Mouse (Mus musculus) midbrain, embryonic 12.5 days (tissue): ENCODE measurements around the gene Endog. TPM values are rescaled to one million over a fixed set of nuclear protein-coding genes. Genes with fewer than 3 reads are reported as not detected.
"Not testable (repeated sequence)": the region's sequence is repeated elsewhere in the genome, so short reads cannot be mapped to it uniquely, and the experiment has no call there.

Source experiments
- ATAC-seq: fragments of 200-750 bp; cut with Nextera tagmentation; 2 replicates; pipeline ENCODE4 v1.8.0; 2017; ENCODE audit warnings: low read depth, moderate TSS enrichment, moderate library complexity; ENCODE audit not compliant: low FRiP score
- H3K27ac ChIP-seq: fragments of 300-500 bp; sonication (generic); replicated peaks from 2 replicates; pipeline ENCODE4 v1.5.1; 2016; ENCODE audit warnings: mild to moderate bottlenecking
- H3K27me3 ChIP-seq: fragments of 300-500 bp; sonication (generic); 2 replicates; pipeline ENCODE4 v1.6.1; 2016; ENCODE audit warnings: mild to moderate bottlenecking
- H3K36me3 ChIP-seq: fragments of 300-500 bp; sonication (generic); 2 replicates; pipeline ENCODE4 v1.6.1; 2016
- H3K4me1 ChIP-seq: fragments of 300-500 bp; sonication (generic); 2 replicates; pipeline ENCODE4 v1.6.1; 2016
- H3K4me2 ChIP-seq: fragments of 300-500 bp; sonication (generic); replicated peaks from 2 replicates; pipeline ENCODE4 v1.6.1; 2016; ENCODE audit warnings: mild to moderate bottlenecking, moderate library complexity
- H3K4me3 ChIP-seq: fragments of 300-500 bp; sonication (generic); 2 replicates; pipeline ENCODE4 v1.5.1; 2016; ENCODE audit warnings: mild to moderate bottlenecking
- H3K9ac ChIP-seq: fragments of 300-500 bp; sonication (generic); replicated peaks from 2 replicates; pipeline ENCODE4 v1.6.1; 2016; ENCODE audit warnings: mild to moderate bottlenecking, moderate library complexity
- H3K9me3 ChIP-seq: fragments of 300-500 bp; sonication (generic); 2 replicates; pipeline ENCODE4 v1.6.1; 2016; ENCODE audit warnings: mild to moderate bottlenecking
- WGBS: fragments of 180-500 bp; shearing (Covaris S2); methylation state at CpG from one replicate; pipeline ENCODE4 v1.1.7; 2016; 5-methylcytosine and 5-hydroxymethylcytosine counted together
- polyA plus RNA-seq: library from polyadenylated mRNA; unstranded; fragments of >200 nt; fragmentation: Nextera tagmentation; extraction: Ambion mirVana; gene quantifications from 2 replicates; pipeline ENCODE4 v1.2.1, GENCODE M21; 2016

Endog gene
- polyA plus RNA-seq, 1 experiment from 2014 or later: 14.2 TPM

- peak overlapping the region; percentile 94 for H3K4me2 ChIP-seq
- H3K4me1 ChIP-seq: peaks cover 20% of the 10 kb centered on the region
- WGBS: 56% methylated on average over 10 of the region's 10 CpGs
- peak overlapping the region; percentile 90 for H3K4me3 ChIP-seq
- no peaks in the 10 kb centered on the region for H3K27me3 ChIP-seq
- H3K9ac ChIP-seq: peak overlapping the region; percentile 87; the same call in 1 of the 2 replicates
- H3K27ac ChIP-seq: no peak overlapping the region
- no peak for ATAC-seq
- H3K36me3 ChIP-seq: peaks cover 20% of the 10 kb centered on the region
- H3K9me3 ChIP-seq: no peaks in the 10 kb centered on the region
Measured at GRCm38 (mm10) chr2:30134928-30135620, 36.2 kb upstream of the Endog start.

GRCm38 (mm10) chr2:30136458-30136857, 34.8 kb upstream of the Endog start:
- H3K4me1 ChIP-seq: peaks cover 20% of the 10 kb centered on the region
- no peak overlapping the region for H3K27ac ChIP-seq
- no peak overlapping the region for H3K9ac ChIP-seq
- ATAC-seq: no peak
- H3K4me3 ChIP-seq: no peak overlapping the region
- H3K4me2 ChIP-seq: no peak overlapping the region
- peaks cover 34% of the 10 kb centered on the region for H3K36me3 ChIP-seq
- H3K27me3 ChIP-seq: no peaks in the 10 kb centered on the region
- 93% methylated on average over 10 of the region's 10 CpGs for WGBS
- no peaks in the 10 kb centered on the region for H3K9me3 ChIP-seq

DNA sequence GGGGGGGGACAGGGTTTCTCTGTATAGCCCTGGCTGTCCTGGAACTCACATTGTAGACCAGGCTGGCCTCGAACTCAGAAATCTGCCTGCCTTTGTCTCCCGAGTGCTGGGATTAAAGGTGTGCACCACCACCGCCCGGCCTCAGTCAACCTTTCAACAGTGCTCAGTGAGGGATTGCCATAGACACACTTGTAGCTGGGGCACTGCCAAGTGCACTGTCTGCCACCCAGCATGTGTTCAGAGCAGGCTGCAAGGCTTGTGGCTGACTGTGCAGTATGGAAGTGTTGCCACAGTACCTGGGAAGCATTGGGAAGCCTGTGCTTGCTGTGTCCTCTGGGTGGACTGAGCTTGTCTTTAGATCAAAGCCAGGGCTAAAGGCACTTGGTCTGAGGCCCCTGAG, 31.3 kb upstream of the Endog start:
- not testable (repeated sequence) for H3K27me3 ChIP-seq, H3K9me3 ChIP-seq, H3K27ac ChIP-seq, H3K4me3 ChIP-seq, H3K4me2 ChIP-seq, H3K4me1 ChIP-seq, H3K9ac ChIP-seq, ATAC-seq
- peaks cover 67% of the 10 kb centered on the region for H3K36me3 ChIP-seq
- WGBS: 97% methylated on average over 4 of the region's 4 CpGs

- no peak overlapping the region for H3K9ac ChIP-seq
- ATAC-seq: no peak
- WGBS: 94% methylated on average over 4 of the region's 4 CpGs
- H3K9me3 ChIP-seq: no peaks in the 10 kb centered on the region
- no peak overlapping the region for H3K4me3 ChIP-seq
- H3K27me3 ChIP-seq: no peaks in the 10 kb centered on the region
- no peaks in the 10 kb centered on the region for H3K4me1 ChIP-seq
- H3K36me3 ChIP-seq: peaks cover 86% of the 10 kb centered on the region
- H3K27ac ChIP-seq: no peak overlapping the region
- no peak overlapping the region for H3K4me2 ChIP-seq
Measured at GRCm38 (mm10) chr2:30144436-30144835, 26.9 kb upstream of the Endog start.

- 98% methylated on average over 4 of the region's 4 CpGs for WGBS
- no peak for ATAC-seq
- Histone ChIP-seq H3K9ac (no peak overlapping the region), H3K27me3 (no peaks in the 10 kb centered on the region), H3K27ac (no peak overlapping the region), H3K4me3 (no peak overlapping the region), H3K36me3 (peaks cover 78% of the 10 kb centered on the region), H3K9me3 (no peaks in the 10 kb centered on the region), H3K4me1 (no peaks in the 10 kb centered on the region), H3K4me2 (no peak overlapping the region)
Measured at GRCm38 (mm10) chr2:30147466-30147865, 23.8 kb upstream of the Endog start.

GRCm38 (mm10) chr2:30151840-30152239, 19.5 kb upstream of the Endog start:
- 90% methylated on average over 11 of the region's 11 CpGs for WGBS
- Histone ChIP-seq H3K9me3 (no peaks in the 10 kb centered on the region), H3K9ac (no peak overlapping the region), H3K27me3 (no peaks in the 10 kb centered on the region), H3K4me1 (no peaks in the 10 kb centered on the region), H3K4me3 (no peak overlapping the region), H3K4me2 (no peak overlapping the region), H3K36me3 (peaks cover 42% of the 10 kb centered on the region), H3K27ac (no peak overlapping the region)
- ATAC-seq: no peak

GRCm38 (mm10) chr2:30152616-30153015, 18.7 kb upstream of the Endog start:
- WGBS: 79% methylated on average over 8 of the region's 8 CpGs
- Histone ChIP-seq H3K36me3 (peaks cover 34% of the 10 kb centered on the region), H3K9ac (no peak overlapping the region), H3K27ac (no peak overlapping the region), H3K4me3 (no peak overlapping the region), H3K4me2 (no peak overlapping the region), H3K27me3 (no peaks in the 10 kb centered on the region), H3K9me3 (no peaks in the 10 kb centered on the region), H3K4me1 (no peaks in the 10 kb centered on the region)
- ATAC-seq: no peak

DNA sequence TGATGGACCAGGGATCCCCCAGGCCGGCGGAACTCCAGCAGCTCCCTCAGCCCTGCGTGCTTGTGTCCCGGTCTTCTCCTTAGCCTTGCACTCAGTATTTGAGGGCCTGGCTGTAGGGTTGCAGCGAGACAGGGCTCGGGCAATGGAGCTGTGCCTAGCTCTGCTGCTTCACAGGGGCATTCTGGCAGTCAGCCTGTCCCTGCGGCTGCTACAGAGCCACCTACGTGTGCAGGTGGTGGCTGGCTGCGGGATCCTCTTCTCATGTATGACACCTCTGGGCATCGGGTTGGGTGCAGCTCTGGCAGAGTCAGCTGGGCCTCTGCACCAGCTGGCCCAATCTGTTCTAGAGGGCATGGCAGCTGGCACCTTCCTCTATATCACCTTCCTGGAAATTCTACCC, 11.4 kb upstream of the Endog start:
- not testable (repeated sequence) for H3K4me2 ChIP-seq, H3K4me1 ChIP-seq, ATAC-seq, H3K27me3 ChIP-seq, H3K36me3 ChIP-seq, H3K9me3 ChIP-seq, H3K9ac ChIP-seq, H3K4me3 ChIP-seq, H3K27ac ChIP-seq
- WGBS: 85% methylated on average over 8 of the region's 10 CpGs

DNA sequence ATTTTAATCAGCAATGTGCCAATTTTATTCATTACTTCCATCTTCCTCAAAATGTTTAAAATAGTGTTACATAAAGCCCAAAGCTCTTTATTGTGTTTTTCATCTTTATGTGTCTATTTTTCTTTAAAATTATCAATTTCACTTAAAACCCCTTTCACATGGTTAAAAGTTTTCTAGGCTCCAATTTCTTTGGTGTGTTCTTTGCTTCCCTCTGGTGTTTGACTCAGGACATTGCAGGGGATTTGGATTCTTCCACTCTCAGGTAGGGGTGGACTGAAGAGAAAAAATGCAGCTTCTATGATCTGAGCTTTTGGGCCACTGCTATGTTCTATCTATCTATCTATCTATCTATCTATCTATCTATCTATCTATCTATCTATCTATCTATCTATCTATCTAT, 9.5 kb upstream of the Endog start:
- Histone ChIP-seq H3K4me3 (no peak overlapping the region), H3K9ac (no peak overlapping the region), H3K4me1 (no peaks in the 10 kb centered on the region), H3K9me3 (peaks cover 5% of the 10 kb centered on the region; the same call in 1 of the 2 replicates), H3K4me2 (no peak overlapping the region), H3K27me3 (no peaks in the 10 kb centered on the region), H3K36me3 (no peaks in the 10 kb centered on the region), H3K27ac (no peak overlapping the region)
- no peak for ATAC-seq

- WGBS: 63% methylated on average over 9 of the region's 9 CpGs
- no peaks in the 10 kb centered on the region for H3K4me1 ChIP-seq
- H3K4me2 ChIP-seq: no peak overlapping the region
- no peaks in the 10 kb centered on the region for H3K27me3 ChIP-seq
- no peak for ATAC-seq
- no peak overlapping the region for H3K4me3 ChIP-seq
- H3K9ac ChIP-seq: no peak overlapping the region
- no peaks in the 10 kb centered on the region for H3K36me3 ChIP-seq
- H3K9me3 ChIP-seq: peaks cover 8% of the 10 kb centered on the region; the same call in 1 of the 2 replicates
- H3K27ac ChIP-seq: no peak overlapping the region
Measured at GRCm38 (mm10) chr2:30164340-30164932, 6.9 kb upstream of the Endog start.

- no peaks in the 10 kb centered on the region for H3K36me3 ChIP-seq
- no peak overlapping the region for H3K27ac ChIP-seq
- H3K4me1 ChIP-seq: no peaks in the 10 kb centered on the region
- H3K9me3 ChIP-seq: peaks cover 8% of the 10 kb centered on the region; the same call in 1 of the 2 replicates
- no peak for ATAC-seq
- H3K4me2 ChIP-seq: no peak overlapping the region
- H3K9ac ChIP-seq: no peak overlapping the region
- no peak overlapping the region for H3K4me3 ChIP-seq
- 61% methylated on average over 4 of the region's 4 CpGs for WGBS
- no peaks in the 10 kb centered on the region for H3K27me3 ChIP-seq
Measured at GRCm38 (mm10) chr2:30166677-30167076, 4.6 kb upstream of the Endog start.

DNA sequence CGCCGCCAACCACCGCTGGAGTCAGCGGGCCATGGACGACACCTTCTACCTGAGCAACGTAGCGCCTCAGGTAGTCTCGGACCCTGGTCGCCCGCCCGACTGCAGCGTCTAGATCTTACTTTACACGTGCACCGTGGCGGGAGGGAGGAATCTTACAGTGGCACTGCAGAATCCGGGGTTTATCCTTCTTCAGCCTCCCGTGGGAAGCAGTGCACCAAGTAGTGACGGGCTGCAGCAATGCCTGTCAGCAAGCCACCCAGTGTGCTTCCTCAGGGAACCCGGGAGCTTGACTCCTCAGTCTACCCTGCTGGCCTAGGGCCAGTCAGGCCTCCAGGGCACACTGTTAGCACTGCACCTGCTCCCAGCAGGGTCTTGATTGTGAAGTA, 697 bp downstream of the Endog start:
- Histone ChIP-seq H3K36me3 (peaks cover 44% of the 10 kb centered on the region), H3K4me2 (peak overlapping the region; percentile 91), H3K9ac (peak overlapping the region; percentile 70), H3K4me1 (peaks cover 9% of the 10 kb centered on the region), H3K27me3 (peaks cover 11% of the 10 kb centered on the region), H3K4me3 (peak overlapping the region; percentile 76), H3K9me3 (0 out of 2 replicates have a peak, but pooled peaks cover 2% of the 10 kb centered on the region), H3K27ac (peak overlapping the region; percentile 90)
- ATAC-seq: peak; percentile 25; the same call in 1 of the 2 replicates
- under 1% methylated on average over 19 of the region's 19 CpGs for WGBS
